Mouse (Mus musculus): ENCODE measurements around the gene Cdrt4.

Cdrt4 gene

DNA sequence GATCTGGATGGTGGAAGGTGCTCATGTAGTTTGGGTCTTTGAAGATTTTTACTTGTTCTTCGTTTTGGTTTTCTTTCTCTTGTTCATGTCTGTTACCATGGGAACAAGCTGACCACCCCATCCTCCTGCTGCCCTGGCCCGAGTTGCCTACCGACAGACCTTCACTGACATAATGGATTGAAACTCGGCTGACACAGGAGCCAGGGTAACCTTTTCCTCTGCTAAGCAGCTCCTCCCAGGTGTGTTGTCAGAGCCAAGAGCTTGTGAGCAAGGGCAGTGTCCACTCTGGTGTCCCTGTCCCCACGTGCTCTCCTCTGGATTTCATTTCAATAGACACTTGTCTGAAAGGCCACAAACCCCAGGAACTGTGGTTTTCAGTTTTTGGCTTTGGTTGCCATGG is 12.1 kb upstream of the Cdrt4 start:
- in situ Hi-C loops (cut with MboI): no loop called here

DNA sequence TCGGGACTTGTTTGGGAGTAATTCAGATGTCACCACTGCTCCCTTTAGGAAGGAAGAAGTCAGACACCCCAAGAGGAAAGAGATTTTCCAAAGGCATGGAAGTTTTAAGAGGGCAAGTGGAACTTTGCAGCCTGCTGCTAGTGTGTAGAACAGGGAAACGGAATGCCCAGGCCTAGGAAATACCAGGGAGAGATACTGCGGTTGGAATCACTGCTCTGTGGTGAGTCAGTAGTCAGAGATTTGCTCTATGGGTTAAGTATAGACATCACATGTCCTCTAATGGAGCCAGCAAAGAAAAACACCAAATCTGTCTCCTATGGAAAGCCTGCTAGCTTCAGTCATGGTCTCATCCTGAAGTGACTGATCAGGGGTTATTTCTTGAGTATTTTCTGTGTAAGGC is 10.8 kb upstream of the Cdrt4 start:
- in situ Hi-C loops (cut with MboI): no loop called here

DNA sequence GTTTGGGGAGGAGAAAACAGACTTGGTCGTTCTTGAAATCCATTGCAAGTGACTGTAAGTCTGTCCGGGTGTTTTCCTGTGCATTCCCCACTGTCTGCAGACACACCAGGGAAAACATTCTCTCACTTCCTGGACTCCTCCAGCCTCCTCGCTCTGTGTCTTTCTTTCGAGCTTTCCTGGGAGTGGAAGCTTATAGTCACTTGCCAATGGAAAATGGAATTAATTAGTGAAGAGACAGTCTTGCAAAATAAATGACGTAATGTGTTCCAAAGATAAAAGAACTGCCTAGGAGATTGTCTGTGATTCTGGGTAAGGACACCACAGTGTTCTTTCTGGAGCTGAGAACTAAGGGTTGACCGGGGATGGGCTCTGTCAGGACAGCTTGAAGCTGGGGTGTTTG is 7.5 kb upstream of the Cdrt4 start:
- in situ Hi-C loops (cut with MboI): no loop called here

DNA sequence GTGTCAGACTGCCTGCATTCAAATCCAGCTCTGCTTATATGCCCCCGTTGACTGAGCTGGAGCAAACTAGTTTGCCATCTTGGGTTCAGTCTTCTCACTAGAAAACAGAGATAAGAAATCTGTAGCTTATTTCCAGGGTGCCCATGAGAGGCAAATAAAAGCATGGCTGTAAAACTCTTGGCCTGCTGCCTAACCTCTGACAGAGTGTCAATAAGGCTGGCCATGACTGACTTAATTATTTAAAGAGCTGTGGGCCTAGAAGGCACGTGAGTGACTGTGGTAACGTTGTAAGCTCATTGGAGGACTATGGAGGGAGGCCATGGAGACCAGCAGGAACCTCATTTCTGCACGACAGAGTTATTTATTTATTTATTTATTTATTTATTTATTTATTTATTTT is 5.5 kb upstream of the Cdrt4 start:
- in situ Hi-C loops (cut with MboI): no loop called here

DNA sequence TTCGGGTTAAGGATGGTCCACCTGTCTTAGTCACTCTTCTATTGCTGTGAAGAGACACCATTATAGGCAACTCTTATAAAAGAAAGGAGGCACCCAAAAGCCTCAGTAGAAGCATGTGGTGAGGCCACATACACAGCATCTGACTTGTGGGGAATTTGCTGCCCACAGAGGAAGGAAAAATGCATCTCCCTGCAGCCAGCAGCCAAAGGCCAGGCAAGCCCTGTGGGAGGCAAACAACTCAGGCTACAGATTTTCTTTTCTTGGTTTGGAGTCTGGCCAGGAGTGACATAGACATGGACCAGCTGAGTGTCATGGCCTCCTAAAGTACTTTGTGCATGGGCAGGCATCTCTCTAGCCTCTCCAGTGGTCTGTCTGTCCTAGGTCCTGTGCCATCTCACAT is 1.4 kb upstream of the Cdrt4 start:
- in situ Hi-C loops (cut with MboI): no loop called here

DNA sequence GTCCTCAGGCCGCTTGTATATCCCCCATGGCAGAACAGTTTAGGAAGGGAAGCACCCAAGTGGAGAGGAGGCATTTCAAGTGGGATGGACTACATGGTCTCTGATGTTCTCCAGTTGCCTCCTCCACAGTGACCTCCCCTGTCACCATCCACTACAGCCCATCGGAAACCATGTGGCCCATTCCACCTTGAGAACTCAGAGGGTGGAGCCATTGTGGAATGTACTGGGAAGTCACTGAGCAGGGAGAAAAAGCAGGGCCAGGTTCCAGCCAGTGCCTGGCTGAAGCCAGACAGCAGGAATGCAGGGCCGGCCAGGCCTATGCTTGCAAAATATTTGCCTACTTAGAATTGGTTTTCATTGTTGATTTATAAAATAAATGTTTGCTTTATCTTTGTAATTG is 3.8 kb downstream of the Cdrt4 start:
- in situ Hi-C loops (cut with MboI): no loop called here

DNA sequence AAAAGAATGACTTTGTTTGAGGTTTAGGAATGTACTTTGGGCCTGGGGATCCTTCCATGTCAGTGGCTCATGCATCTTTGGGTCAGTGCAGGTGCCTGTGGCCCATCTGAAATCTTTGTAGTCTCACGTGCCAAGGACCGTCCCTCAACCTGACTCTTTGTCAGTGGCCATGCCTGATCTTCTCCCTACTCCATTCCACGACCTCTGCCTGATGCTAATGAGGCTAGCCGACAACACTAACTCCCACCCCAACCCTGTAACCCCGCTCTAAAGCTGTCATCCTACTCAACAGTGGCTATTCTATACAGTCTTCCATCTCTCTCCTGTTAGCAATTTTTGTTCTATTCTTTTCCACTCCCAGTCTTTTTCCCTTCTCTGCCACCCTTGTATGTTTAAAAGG is 4.2 kb downstream of the Cdrt4 start:
- in situ Hi-C loops (cut with MboI): no loop called here

DNA sequence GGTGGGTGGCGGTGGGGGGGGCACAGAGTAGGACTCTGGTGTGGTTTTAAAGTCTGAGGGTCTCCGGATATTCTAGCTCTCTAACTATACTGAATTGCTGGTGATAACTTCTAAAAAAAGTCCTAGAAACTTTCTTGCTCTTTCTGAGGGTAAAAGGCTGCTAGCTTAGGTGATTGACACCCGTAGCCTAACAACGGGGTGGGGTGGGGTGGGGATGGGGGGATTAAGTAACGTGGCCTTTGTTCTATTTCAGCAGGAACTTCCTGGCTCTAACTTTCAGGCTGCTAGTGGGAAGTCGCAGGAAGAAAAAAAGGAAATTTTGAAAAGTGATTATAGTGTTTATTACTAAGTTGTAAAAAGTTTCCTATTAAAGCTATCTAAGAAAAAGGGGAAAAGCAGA is 4.8 kb downstream of the Cdrt4 start:
- in situ Hi-C loops (cut with MboI): no loop called here

DNA sequence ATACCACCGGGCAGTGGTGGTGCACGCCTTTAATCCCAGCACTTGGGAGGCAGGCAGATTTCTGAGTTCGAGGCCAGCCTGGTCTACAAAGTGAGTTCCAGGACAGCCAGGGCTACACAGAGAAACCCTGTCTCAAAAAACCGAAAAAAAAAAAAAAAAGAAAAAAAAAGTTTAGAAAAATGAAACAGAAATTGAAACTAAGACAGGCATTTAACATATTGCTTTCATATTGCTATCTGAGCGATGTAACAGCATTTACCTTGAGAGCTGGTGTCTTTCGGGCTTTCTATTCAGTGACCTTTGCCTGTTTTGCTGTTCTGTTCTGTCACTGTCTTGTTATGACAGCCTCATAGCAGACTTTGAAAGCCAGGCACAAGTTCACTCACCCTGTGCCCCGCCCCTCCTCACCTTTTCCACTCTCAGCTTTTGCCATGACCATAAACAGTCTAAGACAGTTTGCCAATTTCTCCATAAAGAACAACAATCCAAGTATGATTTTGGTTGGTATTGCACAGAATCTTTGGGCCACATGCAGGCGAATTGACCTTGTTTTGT is 6.7 kb downstream of the Cdrt4 start:
- in situ Hi-C loops (cut with MboI): no loop called here

DNA sequence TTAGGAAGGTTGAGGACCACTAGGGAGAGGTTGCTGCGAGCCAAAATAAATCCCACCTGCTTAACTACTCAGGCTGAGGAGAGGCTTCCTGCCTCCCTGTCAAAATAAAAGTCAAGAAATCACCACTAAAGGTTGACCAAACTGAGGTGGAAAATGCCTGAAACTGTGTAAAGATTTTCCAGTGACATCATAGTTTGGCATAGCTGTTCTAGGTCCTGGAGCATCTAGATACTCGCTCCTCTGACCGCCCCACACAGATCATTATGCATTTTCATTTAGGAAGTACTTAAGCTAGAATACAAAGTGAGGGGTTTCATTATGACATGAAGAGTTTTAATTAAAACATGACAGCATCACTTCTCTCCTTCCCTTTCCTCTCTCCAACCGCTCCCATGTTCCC is 12.3 kb downstream of the Cdrt4 start:
- in situ Hi-C loops (cut with MboI): no loop called here

DNA sequence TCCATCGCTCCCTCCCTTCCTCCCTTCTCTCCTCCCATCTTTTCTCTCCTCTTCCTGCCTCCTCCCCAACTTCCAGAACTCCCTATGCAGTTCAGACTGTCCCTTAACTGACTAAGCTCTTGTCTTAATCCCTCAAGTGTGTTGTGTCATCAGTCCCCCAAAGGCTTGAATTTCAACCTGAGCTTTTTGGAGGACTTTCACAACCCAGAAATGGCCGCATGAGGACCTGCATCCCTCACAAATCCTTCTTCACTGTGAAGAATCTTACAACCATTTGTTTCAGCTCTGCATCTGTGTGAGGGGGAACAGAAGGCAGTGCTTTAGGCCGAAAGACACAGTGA is 15.4 kb downstream of the Cdrt4 start:
- in situ Hi-C loops (cut with MboI): no loop called here

DNA sequence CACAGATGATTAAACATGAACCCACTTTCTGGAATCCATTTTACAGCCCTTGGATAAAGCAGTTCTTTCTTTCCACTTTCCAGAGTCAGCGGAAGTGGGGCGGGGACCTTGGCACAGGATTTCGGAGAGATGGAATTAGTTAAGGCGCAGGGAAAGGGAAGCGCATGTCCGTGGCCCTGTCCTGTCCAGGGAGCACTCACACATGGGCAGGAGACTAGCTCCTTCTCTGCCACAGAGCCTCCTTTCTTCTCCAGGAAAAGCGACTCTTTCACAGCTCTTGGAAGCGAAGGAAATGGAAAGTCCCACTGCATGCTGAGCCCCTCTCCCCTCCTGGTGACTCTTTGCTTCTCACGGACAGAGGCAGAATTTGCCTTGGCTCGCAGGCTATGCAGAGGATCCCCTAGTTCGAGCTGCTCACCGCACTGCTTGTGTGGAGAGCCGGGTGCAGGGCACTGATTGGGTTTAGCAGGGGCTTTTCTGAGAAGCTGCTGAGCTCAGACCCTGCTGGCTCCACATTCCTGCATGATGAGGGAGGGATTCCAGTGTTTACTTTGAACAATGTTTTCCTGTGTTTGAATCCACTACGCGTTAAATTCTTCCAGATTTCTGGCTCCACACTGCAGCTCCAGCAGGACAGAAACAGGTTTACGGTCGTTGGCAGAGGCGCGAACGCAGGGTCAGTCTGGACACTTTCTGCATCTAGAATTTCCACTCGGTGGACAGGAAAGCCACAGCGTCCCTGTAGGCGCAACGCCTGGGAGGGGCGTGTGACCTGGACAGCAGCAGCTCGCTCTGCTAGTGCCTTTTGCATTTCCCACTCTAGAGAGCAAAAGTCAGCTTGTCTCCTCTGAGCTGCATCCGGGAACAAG is 16.0 kb downstream of the Cdrt4 start:
- in situ Hi-C loops (cut with MboI): no loop called here

DNA sequence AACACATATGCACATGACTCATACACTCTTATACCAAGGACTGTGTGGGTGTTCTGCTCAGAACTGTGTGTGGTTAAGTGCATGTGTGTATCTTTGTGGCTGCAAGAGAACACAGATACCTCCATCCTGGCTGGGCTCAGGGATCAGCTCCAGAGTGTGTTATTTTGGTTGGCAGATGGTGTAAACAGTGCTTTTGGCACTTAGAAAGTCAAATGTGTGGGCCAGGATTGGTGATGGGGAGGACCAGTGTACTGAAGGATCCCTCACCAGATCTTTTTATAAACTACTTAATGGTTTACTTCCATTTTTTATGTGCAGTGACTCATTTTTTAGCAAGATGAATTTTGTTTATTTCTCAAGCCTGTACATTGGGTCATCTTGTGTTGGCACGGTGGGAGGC is 26.2 kb downstream of the Cdrt4 start:
- in situ Hi-C loops (cut with MboI): no loop called here

DNA sequence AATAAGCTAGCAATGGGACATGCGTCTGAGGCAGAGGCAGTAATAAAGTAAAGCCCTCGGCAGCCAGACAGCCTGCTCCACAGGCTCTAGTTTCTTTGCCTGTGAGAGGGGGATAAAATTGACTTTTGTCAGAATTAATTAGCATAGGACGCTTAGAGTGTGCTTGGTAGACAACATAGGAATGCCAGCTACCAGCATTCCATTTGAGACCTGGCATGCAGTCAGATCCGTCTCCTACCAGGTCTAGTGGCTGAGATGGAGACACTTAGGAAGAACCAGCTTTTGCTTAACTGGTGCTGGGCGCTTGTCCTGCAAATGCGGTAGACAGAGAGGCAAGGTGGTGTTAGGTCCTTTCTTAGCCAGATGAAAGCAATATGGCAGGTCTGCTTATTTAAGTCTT is 27.9 kb downstream of the Cdrt4 start:
- in situ Hi-C loops (cut with MboI): no loop called here

DNA sequence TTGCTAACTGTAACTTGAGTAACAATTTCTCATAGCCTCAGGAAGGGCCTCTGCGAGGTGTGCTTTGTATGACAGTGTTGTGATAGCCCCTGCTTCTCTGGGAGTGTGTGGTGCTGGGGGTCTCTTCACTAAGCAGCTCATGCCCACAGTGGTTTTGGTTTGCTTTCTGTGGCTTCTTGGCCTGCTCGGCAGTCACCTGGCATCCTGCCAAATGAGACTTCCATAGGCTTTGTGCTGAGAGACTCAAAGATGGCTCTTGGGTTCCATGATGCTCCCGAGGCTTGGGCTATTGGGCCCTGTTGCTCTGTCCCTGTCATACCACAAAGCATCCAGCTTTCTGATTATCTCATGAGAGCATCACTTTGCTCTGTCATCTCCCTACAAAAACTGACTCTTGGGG is 30.7 kb downstream of the Cdrt4 start:
- in situ Hi-C loops (cut with MboI): no loop called here

DNA sequence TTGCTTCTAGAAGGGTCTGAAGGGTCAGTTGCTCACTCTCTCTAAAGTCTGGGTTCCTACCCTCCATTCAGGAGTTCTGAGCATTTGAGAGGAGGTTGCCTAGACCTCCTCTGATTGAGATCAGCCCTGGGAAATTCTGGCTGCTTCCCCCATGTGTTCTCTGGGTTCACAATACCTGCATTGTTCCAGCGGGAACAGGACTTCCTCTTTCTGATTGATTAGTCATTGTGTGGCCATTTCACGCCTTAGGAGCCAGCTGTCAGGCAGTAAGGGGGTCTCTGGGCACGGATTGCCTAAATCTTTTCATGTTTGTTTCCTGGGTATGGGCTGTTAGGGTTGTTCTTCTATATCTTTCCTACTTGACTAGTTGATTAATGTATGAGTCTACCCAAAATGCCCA is 32.8 kb downstream of the Cdrt4 start:
- in situ Hi-C loops (cut with MboI): no loop called here

DNA sequence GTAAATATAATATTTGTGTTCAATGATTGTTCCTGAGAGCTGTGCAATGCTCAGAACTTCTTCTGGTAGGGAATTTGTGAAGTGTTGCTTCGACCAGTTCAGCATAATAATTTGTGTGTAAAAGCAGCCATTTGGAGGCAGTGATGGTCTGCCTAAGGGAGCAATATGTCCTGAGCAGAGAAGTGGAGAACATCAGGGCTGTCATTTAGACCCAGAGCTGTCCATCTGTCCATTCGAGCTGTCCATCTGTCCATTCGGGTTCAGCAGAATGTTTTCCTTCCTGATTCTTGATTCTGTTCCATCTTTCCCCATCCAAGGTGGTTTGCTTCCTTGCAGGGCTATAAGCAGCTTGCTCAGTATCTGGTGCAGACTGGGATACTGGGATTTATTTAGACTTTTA is 33.4 kb downstream of the Cdrt4 start:
- in situ Hi-C loops (cut with MboI): no loop called here

DNA sequence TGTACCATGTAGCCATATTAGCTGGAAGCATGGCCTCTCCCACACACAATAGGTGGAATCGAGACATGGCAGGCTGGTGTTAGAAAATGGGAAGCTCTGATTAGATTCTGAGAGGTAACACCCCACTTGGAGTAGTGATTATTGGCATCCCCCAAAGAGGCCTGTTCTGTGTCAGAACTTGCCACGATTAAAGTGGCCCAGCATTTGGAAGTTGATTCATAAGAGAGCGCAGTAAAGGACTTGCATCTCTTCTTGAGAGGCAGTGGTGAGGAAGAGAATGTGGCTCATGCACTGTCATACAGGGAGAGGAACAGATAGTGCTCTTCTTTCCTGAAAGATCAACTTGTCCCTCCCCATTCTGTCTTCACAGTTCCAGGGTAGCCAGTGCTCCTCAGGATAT is 34.1 kb downstream of the Cdrt4 start:
- in situ Hi-C loops (cut with MboI): no loop called here

DNA sequence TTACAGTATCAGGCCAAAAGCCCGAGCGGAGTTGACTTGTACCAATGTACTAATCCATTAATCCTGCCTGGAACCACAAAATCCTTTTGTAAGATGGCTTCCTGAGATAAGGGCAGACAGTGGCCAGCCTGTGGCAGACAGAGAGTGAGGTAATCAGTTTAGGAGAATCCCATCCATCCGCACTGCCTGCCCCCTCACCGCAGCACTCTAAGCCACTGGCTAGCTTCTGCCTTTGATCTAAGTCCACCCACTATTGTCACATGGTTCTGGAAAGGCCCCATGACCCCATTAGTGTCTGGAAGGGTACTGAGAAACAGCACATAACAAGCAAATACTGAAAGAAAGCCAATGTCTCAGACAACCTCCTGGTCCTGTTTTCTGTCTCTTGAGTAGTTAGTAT is 35.6 kb downstream of the Cdrt4 start:
- in situ Hi-C loops (cut with MboI): no loop called here

DNA sequence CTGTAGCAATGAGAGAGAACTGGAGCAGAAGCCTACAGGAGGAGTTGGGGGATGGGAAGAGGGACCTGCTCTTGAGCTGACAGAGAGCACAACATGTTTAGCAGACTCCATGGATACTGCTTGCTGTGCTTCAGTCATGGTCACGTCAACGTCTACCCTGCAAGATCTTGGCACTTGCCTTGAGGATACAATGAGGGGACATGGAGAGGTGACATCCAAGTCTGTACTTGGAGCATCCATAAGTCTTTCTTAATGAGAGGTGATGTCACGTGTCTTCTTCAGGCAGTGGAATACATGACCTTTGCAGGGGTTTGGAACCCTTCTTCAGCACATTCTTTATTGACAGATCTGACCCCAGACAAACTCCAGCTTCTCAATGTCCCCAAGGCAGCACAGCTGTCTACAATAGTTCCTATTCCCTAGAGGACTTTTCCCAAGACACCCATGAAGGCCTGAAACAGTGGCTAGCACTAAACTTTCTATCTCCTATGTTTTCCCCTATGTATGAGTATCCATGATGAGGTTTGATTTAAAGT is 39.2 kb downstream of the Cdrt4 start:
- in situ Hi-C loops (cut with MboI): no loop called here

DNA sequence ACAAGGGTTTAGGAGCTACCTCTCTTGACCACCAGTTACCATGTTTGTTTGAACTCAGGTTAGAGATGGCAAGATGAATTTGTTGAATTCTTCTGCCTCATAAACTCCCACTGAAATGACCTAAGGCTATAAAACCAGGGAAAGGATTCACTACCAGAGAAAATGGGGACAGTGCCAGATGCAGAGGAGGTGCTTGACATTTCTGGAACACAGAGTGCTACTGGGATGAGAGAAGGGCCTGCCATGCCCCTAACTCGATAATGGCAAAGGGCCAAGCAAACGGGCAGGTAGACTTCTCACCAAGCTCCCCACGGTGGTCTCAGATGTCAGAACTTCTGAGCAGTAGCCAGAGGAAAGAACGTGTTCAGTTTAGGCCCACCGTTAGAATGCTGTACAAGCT is 39.8 kb downstream of the Cdrt4 start:
- in situ Hi-C loops (cut with MboI): no loop called here

DNA sequence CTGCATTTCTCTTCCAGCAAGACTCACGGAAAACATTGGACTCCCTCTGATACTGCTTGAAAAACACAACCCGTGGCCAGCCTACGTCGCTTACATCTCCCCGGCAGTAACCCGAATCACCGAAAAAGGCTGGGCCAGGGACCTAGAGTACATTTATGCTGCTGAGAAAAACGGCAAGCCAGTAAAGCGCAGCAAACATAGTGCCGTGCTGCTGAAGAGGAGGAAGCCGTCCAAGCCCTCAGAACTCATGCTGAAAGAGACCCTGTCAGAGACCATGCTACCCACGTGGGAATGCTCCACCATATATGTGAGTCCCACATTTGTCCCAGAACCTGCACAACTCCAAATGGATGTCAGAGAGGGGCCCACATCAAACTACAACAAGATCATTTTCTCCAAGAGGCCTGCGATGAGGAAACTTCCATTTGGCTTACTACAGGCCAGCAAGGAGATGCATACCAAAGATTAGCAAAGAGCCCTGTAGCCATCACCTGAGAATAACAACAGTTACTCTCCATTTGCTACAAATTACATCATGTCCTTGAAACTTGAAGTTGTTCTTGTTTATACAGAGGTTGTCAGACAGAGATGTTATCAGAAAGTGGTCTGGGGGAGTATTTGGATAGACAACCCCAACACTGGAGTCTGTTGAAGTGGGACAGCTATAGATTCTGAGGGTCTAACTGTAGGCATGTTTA is 41.7 kb downstream of the Cdrt4 start:
- in situ Hi-C loops (cut with MboI): no loop called here

DNA sequence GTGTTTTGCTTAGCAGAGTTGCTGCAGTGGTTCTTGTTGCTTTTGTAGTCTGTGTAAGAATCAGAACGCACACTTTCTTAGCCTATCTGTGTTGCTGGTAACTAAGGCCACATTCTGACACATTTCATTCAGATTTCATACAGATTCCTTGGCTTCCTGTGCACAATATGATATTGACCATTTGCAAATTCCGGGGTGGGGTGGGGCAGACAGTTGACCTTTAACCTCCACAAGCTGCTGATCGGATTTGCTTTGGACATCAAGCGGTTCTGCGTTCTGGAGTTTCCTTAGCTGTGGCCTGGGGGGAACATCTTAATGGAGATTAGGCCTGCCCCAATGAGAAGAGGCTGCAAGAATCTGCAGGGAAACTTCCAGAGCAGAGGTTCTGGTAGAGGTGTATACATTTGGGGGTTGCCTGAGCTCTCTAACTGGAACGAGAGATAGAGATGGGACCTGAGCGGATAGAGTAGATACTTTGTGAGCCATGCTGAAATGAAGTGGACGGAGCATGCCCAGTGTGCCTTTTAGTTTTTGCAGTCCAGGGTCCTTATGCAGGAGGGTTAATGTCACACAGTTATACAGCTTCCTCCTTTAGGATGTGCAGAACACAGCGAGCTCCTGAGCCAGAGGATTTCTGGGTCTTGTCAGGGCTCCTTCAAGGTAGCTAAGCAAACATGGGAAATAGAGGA is 44.2 kb downstream of the Cdrt4 start:
- in situ Hi-C loops (cut with MboI): no loop called here

Measured in mature B cell (primary cell).